Mouse (Mus musculus) heart, embryonic 16.5 days (tissue): ENCODE results near the gene Rhobtb3. TPM values are rescaled to one million over a fixed set of nuclear protein-coding genes. Genes with fewer than 3 reads are reported as not detected.
"Not testable (repeated sequence)": the region's sequence is repeated elsewhere in the genome, so short reads cannot be mapped to it uniquely, and the experiment has no call there.

Source experiments
- ATAC-seq: fragments of 200-750 bp; cut with Nextera tagmentation; replicated peaks from 2 replicates; pipeline ENCODE4 v1.8.0; 2017; ENCODE audit warnings: moderate number of reproducible peaks; ENCODE audit not compliant: insufficient read depth, low FRiP score; ENCODE audit errors: extremely low read depth
- H3K27ac ChIP-seq: fragments of 300-500 bp; sonication (generic); 2 replicates; pipeline ENCODE4 v1.5.1; 2014; ENCODE audit warnings: mild to moderate bottlenecking, low read length, control low read depth, moderate library complexity
- H3K27me3 ChIP-seq: fragments of 300-500 bp; sonication (generic); 2 replicates; pipeline ENCODE4 v1.6.1; 2014; ENCODE audit warnings: low read length, mixed read lengths; ENCODE audit not compliant: control insufficient read depth, insufficient read depth
- H3K36me3 ChIP-seq: fragments of 300-500 bp; sonication (generic); 2 replicates; pipeline ENCODE4 v1.6.1; 2014; ENCODE audit not compliant: control insufficient read depth, insufficient read depth
- H3K4me1 ChIP-seq: fragments of 300-500 bp; sonication (generic); 2 replicates; pipeline ENCODE4 v1.6.1; 2014; ENCODE audit warnings: low read length, mixed read lengths; ENCODE audit not compliant: control insufficient read depth, insufficient read depth
- H3K4me2 ChIP-seq: fragments of 300-500 bp; sonication (generic); 2 replicates; pipeline ENCODE4 v1.6.1; 2014; ENCODE audit warnings: low read depth, mild to moderate bottlenecking, control low read depth, low read length
- H3K4me3 ChIP-seq: fragments of 300-500 bp; sonication (generic); 2 replicates; pipeline ENCODE4 v1.5.1; 2014; ENCODE audit warnings: mild to moderate bottlenecking, control low read depth, low read length
- H3K9ac ChIP-seq: fragments of 300-500 bp; sonication (generic); 2 replicates; pipeline ENCODE4 v1.6.1; 2014; ENCODE audit warnings: low read length, control low read depth
- H3K9me3 ChIP-seq: fragments of 300-500 bp; sonication (generic); replicated peaks from 2 replicates; pipeline ENCODE4 v1.6.1; 2016; ENCODE audit warnings: low read length; ENCODE audit not compliant: control insufficient read depth
- WGBS: fragments of 180-500 bp; shearing (Covaris S2); extraction: QIAGEN DNeasy Blood & Tissue Kit; methylation state at CpG from one replicate; pipeline ENCODE4 v1.1.7; 2014; 5-methylcytosine and 5-hydroxymethylcytosine counted together
- polyA plus RNA-seq: library from polyadenylated mRNA; unstranded; fragments of >200 nt; fragmentation: Nextera tagmentation; extraction: Ambion mirVana; gene quantifications from 2 replicates; pipeline ENCODE4 v1.2.1, GENCODE M21; 2015

The Rhobtb3 gene
- polyA plus RNA-seq, 1 experiment from 2014 or later, result 16.4 TPM

DNA sequence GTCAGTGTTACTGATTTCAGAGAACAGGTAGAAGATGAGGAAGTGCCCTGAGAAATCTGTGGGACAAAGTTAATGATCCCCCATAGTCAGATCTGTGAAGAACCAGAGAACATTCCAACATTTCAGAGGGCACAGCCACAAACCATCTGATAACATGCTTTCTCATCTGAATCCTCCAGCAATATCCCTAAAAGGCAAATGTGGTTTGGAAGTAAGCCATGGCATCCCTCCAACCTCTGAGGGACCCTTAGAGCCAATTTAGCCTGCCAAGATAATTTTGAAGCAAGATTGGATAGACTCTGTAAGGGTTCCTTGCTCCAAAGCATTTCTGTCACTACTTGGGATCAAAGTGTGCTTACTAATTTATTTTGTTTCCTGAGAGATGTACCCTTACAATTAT is 110.2 kb downstream of the Rhobtb3 start:
- no peak overlapping the region; the same call in 1 of the 2 replicates for H3K27ac ChIP-seq
- no peak overlapping the region for H3K4me3 ChIP-seq
- no peak overlapping the region for H3K9ac ChIP-seq
- H3K36me3 ChIP-seq, result no peaks in the 10 kb centered on the region
- H3K27me3 ChIP-seq, result no peaks in the 10 kb centered on the region
- no peaks in the 10 kb centered on the region for H3K9me3 ChIP-seq
- no peak overlapping the region for H3K4me2 ChIP-seq
- peaks cover 5% of the 10 kb centered on the region for H3K4me1 ChIP-seq
- no peak for ATAC-seq

DNA sequence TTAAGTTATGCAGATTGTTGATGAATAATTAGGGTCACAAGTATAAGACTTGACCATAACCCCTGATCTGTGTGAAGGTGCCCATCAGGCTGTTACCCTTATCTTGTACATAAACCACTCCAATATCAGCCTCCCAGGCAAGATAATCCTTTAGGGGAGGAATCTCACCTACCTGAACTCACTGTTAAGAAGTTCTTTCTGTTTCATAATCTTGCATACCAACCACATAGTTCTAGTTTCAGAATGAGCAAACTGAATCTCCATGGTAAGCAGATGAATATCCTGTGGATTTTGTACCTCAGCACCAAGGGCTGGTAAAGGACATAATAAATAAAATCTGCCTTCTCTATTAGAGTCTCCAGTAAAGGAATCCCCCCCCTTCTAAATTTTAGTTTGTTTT is 111.0 kb downstream of the Rhobtb3 start:
- ATAC-seq, result no peak
- no peak overlapping the region for H3K4me3 ChIP-seq
- no peak overlapping the region for H3K4me2 ChIP-seq

DNA sequence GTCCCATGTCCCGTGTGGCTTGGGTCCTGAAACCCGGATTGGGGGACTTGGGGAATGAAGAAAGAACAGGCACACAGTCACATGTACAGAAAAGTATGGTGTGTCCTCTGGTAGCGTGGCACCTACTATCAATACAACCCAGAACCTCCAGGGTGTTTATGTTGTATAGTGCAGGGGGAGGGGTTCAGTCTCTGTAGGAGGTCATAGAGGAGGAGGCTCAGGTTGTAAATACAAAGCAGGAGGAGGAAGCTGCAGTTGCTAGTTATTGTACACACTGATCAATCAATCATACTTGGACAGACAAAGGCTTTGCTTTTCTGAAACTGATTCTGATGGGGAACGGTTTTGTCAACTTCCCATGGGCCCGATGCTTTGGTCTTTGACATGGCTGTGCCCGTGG is 112.0 kb downstream of the Rhobtb3 start:
- WGBS, result 81% methylated on average over 6 of the region's 6 CpGs
- no peak overlapping the region for H3K4me2 ChIP-seq
- no peak overlapping the region for H3K27ac ChIP-seq
- H3K4me3 ChIP-seq, result no peak overlapping the region
- no peaks in the 10 kb centered on the region for H3K9me3 ChIP-seq
- no peaks in the 10 kb centered on the region for H3K27me3 ChIP-seq
- no peaks in the 10 kb centered on the region for H3K36me3 ChIP-seq
- H3K4me1 ChIP-seq, result peaks cover 5% of the 10 kb centered on the region
- no peak for ATAC-seq
- H3K9ac ChIP-seq, result no peak overlapping the region

More for the DNA sequence above, 111.0 kb downstream of the Rhobtb3 start:
- Histone ChIP-seq H3K27me3 (no peaks in the 10 kb centered on the region), H3K27ac (no peak overlapping the region), H3K36me3 (no peaks in the 10 kb centered on the region), H3K4me1 (peaks cover 5% of the 10 kb centered on the region), H3K9me3 (no peaks in the 10 kb centered on the region), H3K9ac (no peak overlapping the region)

DNA sequence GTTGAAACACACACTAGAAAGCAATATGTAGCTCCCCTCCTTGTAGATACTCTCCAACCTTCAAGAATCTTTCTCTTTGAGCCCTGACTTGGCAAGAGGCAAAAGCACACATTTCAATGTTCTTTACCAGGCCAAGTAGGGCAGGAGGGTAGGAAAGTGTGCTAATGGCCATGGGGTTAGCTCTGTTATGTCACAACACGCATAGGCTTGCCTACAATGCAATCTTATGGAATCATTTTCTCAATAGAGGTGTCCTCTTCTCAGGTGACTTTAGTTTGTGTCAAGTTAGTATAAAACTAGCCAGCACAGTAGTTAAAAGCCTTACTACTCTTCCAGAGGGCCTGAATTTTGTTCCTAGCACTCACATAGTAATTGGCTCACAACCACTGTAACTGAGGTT is 113.0 kb downstream of the Rhobtb3 start:
- Histone ChIP-seq H3K4me3 (no peak overlapping the region), H3K27ac (no peak overlapping the region), H3K9ac (no peak overlapping the region), H3K9me3 (no peaks in the 10 kb centered on the region), H3K36me3 (no peaks in the 10 kb centered on the region), H3K4me1 (peaks cover 6% of the 10 kb centered on the region), H3K27me3 (no peaks in the 10 kb centered on the region), H3K4me2 (no peak overlapping the region)
- WGBS, result 96% methylated on average over 1 of the region's 1 CpGs
- no peak for ATAC-seq

DNA sequence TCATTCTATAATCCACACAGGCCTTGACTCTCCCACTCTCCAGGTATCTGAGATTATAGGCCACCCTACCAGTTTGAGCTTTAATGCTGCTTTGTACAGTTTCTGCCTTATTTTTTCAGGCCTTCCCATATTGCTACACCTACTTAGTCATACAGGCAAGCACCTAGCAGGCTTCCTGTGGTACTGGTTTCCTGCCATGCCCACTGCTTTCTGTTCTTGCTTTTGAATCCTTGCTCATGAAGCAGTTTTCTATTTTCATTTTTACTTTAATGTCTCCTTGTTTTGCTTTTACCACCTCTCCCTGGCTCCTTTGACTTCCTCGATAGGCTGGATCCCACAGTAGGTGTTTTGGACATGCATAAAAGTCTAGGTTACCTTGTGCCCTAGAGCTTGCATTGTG is 118.3 kb downstream of the Rhobtb3 start:
- Histone ChIP-seq H3K4me2 (no peak overlapping the region), H3K27me3 (no peaks in the 10 kb centered on the region), H3K9me3 (no peaks in the 10 kb centered on the region), H3K9ac (no peak overlapping the region), H3K27ac (no peak overlapping the region), H3K4me1 (peaks cover 4% of the 10 kb centered on the region; the same call in 1 of the 2 replicates), H3K36me3 (no peaks in the 10 kb centered on the region), H3K4me3 (no peak overlapping the region)
- ATAC-seq, result no peak
- WGBS, result 70% methylated on average over 1 of the region's 1 CpGs

DNA sequence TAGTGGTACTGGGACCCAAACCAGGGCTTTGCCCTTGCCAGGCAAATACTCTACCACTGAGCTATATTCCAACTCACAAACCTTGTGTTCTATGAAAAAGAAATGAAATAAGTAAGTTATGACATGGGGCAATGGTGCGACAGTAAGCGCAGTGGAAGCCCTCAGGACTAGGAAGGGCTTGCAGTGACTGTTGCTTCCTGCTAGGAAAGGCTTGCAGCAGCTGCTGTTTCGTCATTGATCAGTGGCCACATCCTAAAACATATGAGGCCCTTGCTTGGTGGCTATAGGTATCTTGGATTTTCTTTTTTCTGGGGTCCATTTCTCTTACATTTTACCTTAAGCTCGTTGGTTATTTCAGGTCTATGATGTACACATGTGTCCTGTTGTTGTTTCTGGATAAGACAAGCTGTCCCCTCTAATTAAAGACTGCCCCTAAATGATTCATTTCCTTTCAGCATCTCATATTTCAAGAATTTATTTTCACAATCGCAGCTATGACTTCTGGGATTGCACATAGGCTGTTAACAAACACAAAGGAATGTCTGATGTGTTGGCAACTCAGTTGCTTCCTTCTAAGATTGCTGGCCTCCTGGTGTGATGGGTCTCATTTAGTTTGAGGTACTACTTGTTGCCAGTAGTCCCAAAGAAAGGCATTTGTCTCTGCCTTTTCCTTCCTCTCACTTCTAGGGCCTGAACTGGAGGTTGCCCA is 119.0 kb downstream of the Rhobtb3 start:
- Histone ChIP-seq H3K27ac (no peak overlapping the region), H3K4me1 (peaks cover 4% of the 10 kb centered on the region; the same call in 1 of the 2 replicates), H3K9me3 (no peaks in the 10 kb centered on the region), H3K4me2 (no peak overlapping the region), H3K9ac (no peak overlapping the region), H3K4me3 (no peak overlapping the region), H3K36me3 (no peaks in the 10 kb centered on the region), H3K27me3 (no peaks in the 10 kb centered on the region)
- no peak for ATAC-seq
- WGBS, result 74% methylated on average over 5 of the region's 5 CpGs

DNA sequence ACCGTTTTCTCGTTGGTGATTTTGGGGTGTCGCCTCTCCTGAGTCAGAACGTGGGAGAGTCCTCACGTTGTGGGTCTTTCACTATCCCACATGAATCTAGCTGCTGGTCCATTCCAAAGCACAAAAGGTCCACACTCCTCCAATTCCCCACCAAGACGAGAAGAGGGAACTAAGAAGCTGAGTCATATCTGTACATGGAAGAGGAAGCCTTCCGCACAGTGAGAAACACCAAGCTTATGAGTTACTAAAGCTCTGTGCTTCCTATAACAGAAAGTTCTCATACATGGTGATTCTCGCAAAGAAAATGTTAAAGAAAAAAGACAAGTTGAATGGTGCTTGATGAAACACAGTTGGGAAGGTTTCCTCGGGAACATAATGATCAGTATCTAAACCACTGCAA is 120.5 kb downstream of the Rhobtb3 start:
- Histone ChIP-seq H3K27ac (no peak overlapping the region), H3K36me3 (no peaks in the 10 kb centered on the region), H3K4me3 (no peak overlapping the region), H3K9ac (no peak overlapping the region), H3K4me2 (no peak overlapping the region), H3K9me3 (no peaks in the 10 kb centered on the region), H3K4me1 (peaks cover 4% of the 10 kb centered on the region; the same call in 1 of the 2 replicates), H3K27me3 (no peaks in the 10 kb centered on the region)
- no peak for ATAC-seq
- WGBS, result 85% methylated on average over 8 of the region's 9 CpGs

DNA sequence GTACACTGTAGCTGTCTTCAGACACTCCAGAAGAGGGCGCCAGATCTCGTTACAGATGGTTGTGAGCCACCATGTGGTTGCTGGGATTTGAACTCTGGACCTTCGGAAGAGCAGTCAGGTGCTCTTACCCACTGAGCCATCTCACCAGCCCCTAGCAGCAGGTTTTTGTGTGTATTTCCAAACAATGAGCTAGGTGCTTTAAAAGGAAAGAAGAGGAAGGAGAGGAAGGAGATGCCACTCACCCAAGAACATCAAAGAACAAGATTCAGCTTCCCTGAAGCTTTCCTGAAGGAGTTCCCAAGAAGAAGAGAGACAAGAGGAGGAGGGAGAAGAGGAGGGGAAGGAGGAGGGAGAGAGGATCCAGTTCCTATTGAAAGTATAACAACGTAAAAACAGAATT is 121.4 kb downstream of the Rhobtb3 start:
- 84% methylated on average over 4 of the region's 4 CpGs for WGBS
- not testable (repeated sequence) for H3K4me2 ChIP-seq, H3K27ac ChIP-seq, H3K4me3 ChIP-seq, H3K27me3 ChIP-seq, H3K9ac ChIP-seq, ATAC-seq, H3K36me3 ChIP-seq, H3K9me3 ChIP-seq, H3K4me1 ChIP-seq

DNA sequence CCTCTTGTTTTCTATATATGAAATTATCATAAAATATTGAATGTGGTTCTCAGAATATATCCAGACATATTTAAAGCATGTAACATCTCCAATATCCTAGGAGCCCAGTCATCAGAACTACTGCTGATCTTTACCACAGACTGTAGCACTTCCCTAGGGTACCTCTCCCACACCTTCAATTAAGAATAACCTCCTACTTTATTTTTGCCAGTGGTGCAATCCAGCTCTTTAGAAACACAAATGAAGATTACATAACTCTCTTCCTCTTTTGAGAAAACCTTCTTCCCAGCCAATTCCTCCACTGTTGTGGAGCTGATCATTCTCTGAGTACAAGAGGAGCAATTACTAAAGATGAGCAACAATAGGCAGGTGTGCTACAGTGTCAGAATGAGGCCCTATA is 123.8 kb downstream of the Rhobtb3 start:
- no peak overlapping the region for H3K4me2 ChIP-seq
- H3K9me3 ChIP-seq, result no peaks in the 10 kb centered on the region
- H3K27me3 ChIP-seq, result no peaks in the 10 kb centered on the region
- no peak overlapping the region for H3K9ac ChIP-seq
- no peak for ATAC-seq
- no peaks in the 10 kb centered on the region for H3K36me3 ChIP-seq
- no peak overlapping the region for H3K4me3 ChIP-seq
- no peak overlapping the region for H3K27ac ChIP-seq
- H3K4me1 ChIP-seq, result no peaks in the 10 kb centered on the region
